Mouse (Mus musculus): ENCODE measurements around the gene Cd6.
A peak's percentile ranks its signal among the peaks of the same experiment; 100 is the strongest.

Cd6 gene

DNA sequence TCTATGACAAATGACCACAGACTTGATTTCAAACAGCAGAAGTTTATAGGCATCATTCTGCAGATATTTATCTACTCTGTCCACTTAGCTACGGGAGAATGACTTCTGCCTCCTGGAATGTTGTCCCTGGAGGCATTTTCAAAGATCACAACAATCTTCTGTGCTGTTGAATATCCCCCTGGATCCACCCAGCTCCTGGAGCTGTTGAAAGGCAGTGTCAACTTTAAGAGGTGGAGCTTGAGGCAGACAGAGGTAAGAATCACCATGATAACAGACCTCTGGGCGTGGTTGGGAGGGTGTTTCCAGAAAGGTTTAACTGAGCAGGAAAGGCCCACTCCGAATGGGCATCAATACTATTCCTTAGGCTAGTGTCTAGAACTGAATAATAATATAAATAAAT, 5.8 kb upstream of the Cd6 start:
- DNase-seq, result no peak

- DNase-seq, result no peak
Observed at GRCm38 (mm10) chr19:10833611-10834010, 3.8 kb upstream of the Cd6 start.

- DNase-seq, result no peak
Observed at GRCm38 (mm10) chr19:10832030-10832429, 2.2 kb upstream of the Cd6 start.

GRCm38 (mm10) chr19:10831424-10831823, 1.6 kb upstream of the Cd6 start:
- DNase-seq, result peak; percentile 76 to 81

- DNase-seq, result no peak
Observed at GRCm38 (mm10) chr19:10828321-10828720, 1.5 kb downstream of the Cd6 start.

GRCm38 (mm10) chr19:10824061-10824460, 5.8 kb downstream of the Cd6 start:
- DNase-seq, result no peak

GRCm38 (mm10) chr19:10822534-10822933, 7.3 kb downstream of the Cd6 start:
- DNase-seq, result no peak

DNA sequence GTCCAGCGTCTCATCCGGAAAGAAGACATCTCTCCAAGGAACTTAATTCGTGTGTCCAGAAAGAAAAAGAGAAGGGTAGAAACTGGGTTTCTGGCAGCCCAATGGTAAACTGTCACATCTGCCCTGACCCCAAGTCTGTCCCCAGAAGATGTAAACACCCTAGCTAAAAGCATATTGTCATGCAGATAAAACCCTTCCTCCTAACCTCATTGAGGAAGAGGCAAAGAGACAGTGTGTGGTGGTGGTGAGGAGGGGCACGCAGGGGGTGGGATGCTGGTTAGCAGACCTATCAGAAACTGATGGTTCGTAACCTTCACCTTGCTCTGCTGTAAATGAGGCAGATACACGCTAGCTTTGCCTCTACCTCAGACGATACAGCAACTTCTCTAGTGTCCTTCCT, 8.5 kb downstream of the Cd6 start:
- no peak for DNase-seq

DNA sequence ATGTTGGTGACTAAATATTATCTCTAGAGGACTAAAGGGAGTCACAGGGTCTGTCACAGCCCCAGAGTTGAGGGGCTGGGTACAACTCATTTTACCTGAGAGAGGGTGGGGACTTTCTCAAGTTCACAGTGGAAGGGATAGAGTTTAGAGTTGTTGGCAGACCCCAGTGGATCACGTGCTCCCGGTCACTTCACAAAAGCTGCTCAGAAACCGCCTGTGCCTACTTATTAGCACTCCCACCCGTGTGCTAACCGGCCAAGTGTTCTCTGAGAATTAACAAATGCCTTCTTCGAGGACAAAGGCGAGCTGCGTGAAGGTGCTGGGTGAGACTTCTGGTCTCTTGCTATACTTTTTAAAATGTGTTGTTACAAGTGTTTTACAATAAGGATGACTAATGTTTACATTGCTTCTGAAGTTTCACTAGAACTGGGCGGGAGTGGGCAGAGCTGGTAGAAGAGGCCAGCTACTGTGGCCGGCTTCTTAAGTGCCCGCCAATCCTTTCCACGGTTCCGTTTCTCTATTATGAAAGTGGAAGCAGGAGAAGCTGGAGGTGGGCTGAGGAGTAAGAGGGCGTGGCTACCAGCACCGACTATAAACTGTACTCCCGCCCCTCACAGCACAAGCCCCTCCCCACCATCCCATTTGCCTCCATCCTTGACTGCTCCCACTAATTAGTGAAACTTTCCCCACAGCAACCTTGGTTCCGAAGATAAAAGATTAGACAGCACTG, 11.5 kb downstream of the Cd6 start:
- DNase-seq, result peak; percentile 68 to 75

DNA sequence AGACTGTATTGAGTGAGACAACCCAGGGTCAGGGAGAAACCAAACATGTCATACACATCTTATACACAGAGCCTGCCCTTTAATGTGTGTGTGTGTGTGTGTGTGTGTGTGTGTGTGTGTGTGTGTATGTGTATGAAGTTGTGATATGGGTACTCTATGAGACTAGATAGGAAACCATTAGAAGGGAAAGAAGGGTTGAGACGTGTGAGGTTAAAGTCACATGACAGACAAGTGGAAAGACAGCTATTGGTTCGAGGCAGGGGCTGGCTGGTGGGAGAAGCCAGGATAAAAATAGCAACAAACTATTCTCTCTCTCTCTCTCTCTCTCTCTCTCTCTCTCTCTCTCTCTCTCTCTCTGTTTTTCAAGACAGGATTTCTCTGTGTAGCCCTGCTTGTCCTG, 13.4 kb downstream of the Cd6 start:
- DNase-seq, result no peak

DNA sequence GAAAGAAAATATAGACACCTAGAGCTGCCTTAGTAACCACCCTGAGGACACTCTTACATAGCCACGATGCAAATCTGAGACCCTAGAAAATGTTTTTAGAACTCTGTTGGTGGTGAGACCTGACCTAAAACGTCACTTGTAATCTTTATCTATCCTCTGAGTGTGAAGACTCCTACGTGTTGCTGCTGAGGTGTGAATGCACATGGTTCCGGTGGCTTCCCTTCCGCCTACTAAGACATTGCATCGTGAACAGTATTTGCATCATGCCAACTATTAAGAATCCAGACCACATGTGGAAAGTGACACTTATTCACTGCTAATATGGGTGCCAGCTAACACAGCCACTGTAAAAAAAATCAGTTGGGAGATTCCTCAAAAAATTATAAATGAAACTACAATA, 14.0 kb downstream of the Cd6 start:
- DNase-seq, result no peak

- no peak for DNase-seq
Observed at GRCm38 (mm10) chr19:10813905-10814304, 16.0 kb downstream of the Cd6 start.

GRCm38 (mm10) chr19:10813039-10813438, 16.8 kb downstream of the Cd6 start:
- no peak for DNase-seq

DNA sequence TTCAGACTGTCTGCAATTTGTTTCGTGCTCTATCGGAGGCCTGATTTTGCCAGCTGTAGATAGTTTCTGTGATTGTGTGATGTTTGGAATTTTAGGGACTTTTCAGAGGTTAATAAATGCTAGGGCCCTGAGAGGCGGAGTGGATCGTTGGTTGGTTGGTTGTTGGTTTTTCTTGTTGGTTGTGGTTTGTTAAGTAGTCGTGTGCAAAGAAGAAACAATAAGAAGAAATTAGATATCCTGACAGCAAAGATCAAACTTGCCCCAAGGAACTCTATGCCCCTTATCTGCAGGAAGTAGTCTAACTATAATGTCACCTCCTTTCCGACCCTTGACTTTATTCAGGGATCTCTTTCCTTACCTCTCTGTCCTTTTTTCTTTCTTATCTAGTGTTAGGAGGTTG, 18.4 kb downstream of the Cd6 start:
- no peak for DNase-seq

GRCm38 (mm10) chr19:10810176-10810492, 19.7 kb downstream of the Cd6 start:
- DNase-seq, result peak; percentile 55 to 62

DNA sequence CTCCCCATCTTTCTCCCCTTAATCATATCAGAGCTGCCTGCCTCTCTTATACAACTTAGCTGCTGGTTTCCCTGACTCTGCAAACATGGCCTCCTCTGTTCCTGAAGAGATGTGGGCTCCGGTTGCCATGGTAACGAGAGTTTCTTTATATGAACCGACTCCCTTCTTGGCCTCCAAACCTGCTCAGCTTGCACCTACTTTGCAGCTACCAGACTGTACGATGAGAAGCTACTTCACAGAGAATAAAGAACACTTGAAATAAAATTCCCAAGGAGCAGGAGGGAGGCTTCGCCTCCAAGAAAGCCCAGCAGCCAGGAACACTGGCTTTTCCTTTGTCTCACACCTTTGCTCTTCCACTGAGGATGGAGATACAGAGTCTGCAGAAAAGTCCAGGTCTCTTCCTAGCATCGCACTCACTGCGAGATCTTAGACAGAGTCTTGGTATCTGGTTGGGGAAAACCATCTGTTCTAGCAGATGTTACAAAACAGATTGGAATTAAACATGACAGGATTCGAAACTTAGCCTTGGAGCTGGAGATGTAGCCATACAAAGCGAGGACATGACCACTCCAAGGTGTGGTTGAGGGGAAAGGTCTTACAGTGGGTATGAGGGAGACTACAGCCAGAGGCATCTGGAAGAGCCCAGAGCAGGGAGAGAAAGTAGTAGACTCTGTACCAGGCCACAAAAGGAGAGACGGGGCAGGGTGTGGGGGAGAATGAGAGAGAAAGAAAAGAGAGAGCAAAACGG, 20.3 kb downstream of the Cd6 start:
- peak in 1 of 2 experiments; percentile 28 for DNase-seq

GRCm38 (mm10) chr19:10808524-10809233, 21.2 kb downstream of the Cd6 start:
- DNase-seq, result no peak

DNA sequence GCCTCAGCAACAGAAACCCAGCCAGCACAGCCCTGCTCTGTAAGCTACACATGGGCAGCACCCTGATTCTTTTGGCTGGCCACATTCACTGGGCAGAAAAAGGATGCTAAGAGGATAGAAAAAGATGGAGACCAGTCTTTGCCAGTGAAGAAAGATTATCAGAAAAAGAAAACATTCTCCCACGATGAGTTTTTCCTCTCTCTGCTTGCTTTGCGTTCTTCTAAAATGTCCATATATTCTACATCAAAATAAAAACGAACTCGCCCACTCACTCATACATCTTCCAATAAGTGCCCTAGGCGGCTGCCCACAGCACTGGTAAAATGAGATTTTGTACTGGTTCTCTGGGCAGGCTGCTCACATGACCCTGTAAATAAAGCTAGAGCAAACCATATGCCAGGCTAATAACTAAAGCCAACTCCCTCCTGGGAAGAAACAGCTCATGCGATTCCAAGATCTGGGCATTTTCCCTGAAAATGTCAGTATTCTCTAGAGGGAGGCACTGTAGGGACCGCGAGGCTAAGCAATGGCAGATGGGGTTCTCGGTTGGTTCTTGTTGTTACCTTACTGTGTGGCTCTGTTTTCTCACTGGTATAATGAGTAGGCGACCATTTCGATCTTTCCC, 24.1 kb downstream of the Cd6 start:
- DNase-seq, result no peak

- DNase-seq, result no peak
Observed at GRCm38 (mm10) chr19:10804850-10805660, 24.8 kb downstream of the Cd6 start.

- DNase-seq, result peak; percentile 37 to 42
Observed at GRCm38 (mm10) chr19:10803751-10804150, 26.1 kb downstream of the Cd6 start.

- DNase-seq, result no peak
Observed at GRCm38 (mm10) chr19:10801906-10802305, 28.0 kb downstream of the Cd6 start.

- DNase-seq, result peak in 1 of 2 experiments; percentile 8
Observed at GRCm38 (mm10) chr19:10801070-10801469, 28.8 kb downstream of the Cd6 start.

GRCm38 (mm10) chr19:10799155-10799554, 30.7 kb downstream of the Cd6 start:
- no peak for DNase-seq
